Mouse (Mus musculus) gastrocnemius, postnatal 4 days (tissue): ENCODE results near the gene Nudt14. TPM values are rescaled to one million over a fixed set of nuclear protein-coding genes. Genes with fewer than 3 reads are reported as not detected.

Experiments
- DNase-seq, 2 experiments: peaks; one replicate each; pipeline ENCODE4 v3.0.0; 2021 to 2022; ENCODE audit warnings: low spot score in 2 of 2, mixed read lengths in 2 of 2
- microRNA-seq: library from miRNA; unstranded; fragments of <30 nt; microRNA quantifications from one replicate; pipeline ENCODE4 v1.2.0, GENCODE M21; 2021
- total RNA-seq, 2 experiments: library from RNA; stranded (reverse); gene quantifications; 2 replicates each; pipeline ENCODE4 v1.2.3; 2021

Gene Nudt14
- total RNA-seq, 2 experiments from 2014 or later: 23.7 to 27.2 TPM

DNA sequence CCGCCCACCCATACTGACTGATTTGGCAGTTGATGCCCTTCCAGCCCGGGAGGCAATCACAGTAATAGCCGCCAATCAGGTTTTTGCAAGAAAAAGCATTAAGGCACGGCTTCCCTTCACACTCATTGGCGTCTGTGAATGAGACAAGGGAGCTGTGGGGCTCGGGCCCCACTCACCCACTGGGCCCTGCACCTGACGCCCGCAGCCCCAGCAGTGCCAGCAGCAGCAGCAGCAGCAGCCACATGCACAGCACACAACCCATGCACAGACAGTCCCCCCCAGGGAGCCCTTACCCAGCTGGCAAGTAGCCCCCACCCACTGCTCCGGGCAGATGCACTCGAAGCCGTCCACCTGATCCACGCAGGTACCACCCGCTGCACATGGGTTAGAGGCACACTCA is 26.3 kb downstream of the Nudt14 start:
- no peak for DNase-seq

DNA sequence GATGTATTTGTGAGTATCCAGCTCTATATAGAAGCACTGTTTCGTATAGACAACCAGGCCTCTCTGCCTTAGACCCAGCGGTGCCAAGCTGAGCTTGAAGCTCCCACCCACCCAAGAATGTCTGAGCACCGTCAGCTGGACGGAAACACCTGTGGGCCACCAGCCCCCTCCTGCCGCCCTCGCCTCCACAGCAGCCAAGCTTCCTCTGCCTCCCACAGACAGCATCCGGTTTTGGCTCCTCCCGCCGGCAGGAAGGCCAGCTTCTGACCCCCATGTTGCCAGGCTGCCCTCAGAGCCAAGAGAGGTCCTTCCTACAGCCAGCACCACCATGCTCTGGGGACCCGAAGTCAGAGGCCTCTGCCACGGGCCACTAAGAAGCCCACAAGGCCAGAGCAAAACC is 27.4 kb downstream of the Nudt14 start:
- no peak for DNase-seq

DNA sequence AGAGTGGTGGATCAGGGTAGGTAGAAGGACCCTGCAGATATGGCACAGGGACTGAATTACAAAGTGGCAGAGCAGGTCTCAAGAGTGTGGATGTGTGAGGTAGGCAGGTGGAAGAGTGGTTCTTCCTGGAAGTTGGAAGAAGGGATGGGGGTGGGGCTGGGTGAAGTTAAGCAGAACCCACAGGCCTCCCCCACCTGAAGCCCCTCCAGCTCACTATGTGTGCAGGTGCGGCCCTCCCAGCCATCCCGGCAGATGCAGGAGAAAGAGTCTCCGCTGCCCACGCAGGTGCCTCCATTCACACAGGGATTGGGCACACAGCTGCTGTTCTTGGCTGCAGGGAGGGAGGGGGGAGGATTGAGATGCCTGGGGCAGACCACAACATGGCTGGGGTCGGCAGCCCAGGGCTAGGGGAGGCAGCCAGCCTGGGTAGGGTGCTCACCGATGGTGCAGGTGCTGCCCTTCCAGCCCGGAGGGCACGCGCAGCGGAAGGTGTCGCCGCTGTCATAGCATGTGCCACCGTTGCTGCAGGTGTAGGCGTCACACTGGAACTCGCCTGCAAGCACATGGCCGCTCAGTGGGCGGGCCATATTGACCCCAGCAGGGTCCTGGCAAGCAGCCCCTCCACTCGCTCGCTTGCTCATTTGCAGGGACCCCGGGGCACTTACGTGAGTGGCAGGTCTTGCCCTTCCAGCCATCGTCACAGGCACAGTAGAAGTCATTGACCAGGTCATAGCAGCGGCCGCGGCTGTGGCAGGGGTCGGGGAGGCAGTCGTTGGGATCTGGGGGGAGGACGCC is 28.8 kb downstream of the Nudt14 start:
- no peak for DNase-seq

DNA sequence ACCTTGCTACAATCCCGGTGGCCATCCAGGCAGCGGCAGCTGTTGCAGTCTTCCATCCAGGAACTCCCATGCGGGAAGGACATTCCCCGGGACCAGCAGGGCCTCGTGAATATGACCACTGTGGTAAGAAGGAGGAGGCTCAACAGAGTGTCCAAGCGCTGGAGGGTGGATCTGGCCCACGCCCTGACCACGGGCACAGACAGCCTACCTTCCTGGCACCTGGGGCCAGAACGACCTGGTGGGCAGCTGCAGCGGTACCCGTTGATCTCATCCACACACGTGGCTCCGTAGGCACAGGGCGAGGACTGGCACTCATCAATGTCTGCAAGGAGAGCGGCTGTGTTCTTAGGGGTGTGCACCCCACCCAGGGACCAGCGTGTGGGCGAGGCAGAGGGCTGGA is 30.2 kb downstream of the Nudt14 start:
- DNase-seq: no peak

DNA sequence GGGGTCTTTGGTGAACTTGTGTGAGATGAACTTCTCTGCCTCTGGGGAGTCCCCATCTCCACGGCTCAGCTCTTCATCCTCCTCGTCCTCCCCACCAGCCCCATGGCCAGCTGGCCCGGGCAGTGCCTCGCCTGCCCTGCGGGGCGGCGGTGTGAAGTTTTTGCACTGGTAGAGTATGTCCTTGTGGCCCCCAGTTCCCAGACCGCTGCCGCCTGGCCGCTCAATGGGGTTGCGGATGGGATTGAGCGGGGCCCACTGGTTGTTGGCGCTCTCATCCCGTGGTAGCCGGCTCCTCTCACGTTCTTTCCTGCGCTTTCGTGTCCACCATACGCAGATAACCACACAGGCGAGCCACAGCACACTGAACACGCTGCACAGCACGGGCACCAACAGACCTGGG is 32.9 kb downstream of the Nudt14 start:
- no peak for DNase-seq

DNA sequence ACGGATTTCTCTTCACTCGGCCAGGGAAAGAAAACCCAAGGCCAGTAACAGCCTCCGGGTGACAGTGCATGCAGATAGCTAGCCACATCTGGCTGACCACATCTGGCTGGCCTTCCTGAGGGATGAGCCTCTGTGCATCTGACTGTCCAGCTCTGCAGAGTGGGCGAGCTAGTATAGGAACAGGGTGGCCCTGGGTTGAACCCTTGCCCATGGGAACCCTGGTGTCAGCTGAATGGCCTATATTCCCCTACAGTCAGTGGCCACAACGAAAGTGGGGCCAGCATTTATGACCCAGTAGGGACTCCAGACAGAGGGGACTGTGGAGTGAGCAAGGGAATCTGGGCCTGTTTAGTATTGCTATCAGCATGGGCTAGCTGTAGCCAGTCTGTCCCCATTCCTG is 36.9 kb downstream of the Nudt14 start:
- no peak for DNase-seq

GRCm38 (mm10) chr12:112903941-112904340 is 38.0 kb downstream of the Nudt14 start:
- no peak for DNase-seq

GRCm38 (mm10) chr12:112900641-112901040 is 41.3 kb downstream of the Nudt14 start:
- DNase-seq: no peak

- DNase-seq: no peak
These were observed 43.0 kb downstream of the Nudt14 start for GRCm38 (mm10) chr12:112898960-112899359.

- DNase-seq: no peak
These were observed 43.6 kb downstream of the Nudt14 start for GRCm38 (mm10) chr12:112898351-112898750.

GRCm38 (mm10) chr12:112897522-112898212 is 44.3 kb downstream of the Nudt14 start:
- DNase-seq: no peak

- DNase-seq: no peak
These were observed 47.0 kb downstream of the Nudt14 start for GRCm38 (mm10) chr12:112894969-112895368.

GRCm38 (mm10) chr12:112894303-112894884 is 47.5 kb downstream of the Nudt14 start:
- DNase-seq: no peak

- no peak for DNase-seq
These were observed 56.5 kb downstream of the Nudt14 start for GRCm38 (mm10) chr12:112885465-112885864.

Small RNAs within 50 kb of the gene (microRNA-seq; reads per million reads assigned to microRNA genes)
- 1.1 reads per million for gene Mir6941

Other genes starting within 250 kb of the Nudt14 start
- 10 to 100 TPM; 10.2 to 11.4 TPM for gene Cep170b, start 221.7 kb downstream of the Nudt14 start, total RNA-seq
- 10 to 100 TPM; 12.5 TPM for gene Pld4, start 181.5 kb downstream of the Nudt14 start, total RNA-seq
- 10 to 100 TPM; 26.7 to 32.1 TPM for gene Ahnak2, start 139.5 kb downstream of the Nudt14 start, total RNA-seq
- gene Clba1, start 133.2 kb downstream of the Nudt14 start, total RNA-seq: 1 to 10 TPM in 1 of 2 experiments, under 1 TPM in 1; 0.96 to 1.4 TPM
- 10 to 100 TPM; 17.1 to 20.6 TPM for gene Cdca4, start 112.7 kb downstream of the Nudt14 start, total RNA-seq
- gene Gpr132, start 73.9 kb downstream of the Nudt14 start, total RNA-seq: under 1 TPM; 0.10 to 0.18 TPM
- 10 to 100 TPM; 60.4 to 60.8 TPM for gene Jag2, start 12.3 kb downstream of the Nudt14 start, total RNA-seq
- 10 to 100 TPM; 18.4 to 19.4 TPM for gene Btbd6, start 34.4 kb upstream of the Nudt14 start, total RNA-seq
- gene Brf1, start 58.6 kb upstream of the Nudt14 start, total RNA-seq: 10 to 100 TPM; 44.2 to 52.2 TPM
- 10 to 100 TPM; 81.4 to 82.4 TPM for gene Pacs2, start 72.4 kb upstream of the Nudt14 start, total RNA-seq
- gene Tex22, start 132.4 kb upstream of the Nudt14 start, total RNA-seq: 1 to 10 TPM in 1 of 2 experiments, under 1 TPM in 1; 0.65 to 1.0 TPM
- gene Mta1, start 156.2 kb upstream of the Nudt14 start, total RNA-seq: 10 to 100 TPM; 68.8 to 71.8 TPM
- gene Crip2, start 198.1 kb upstream of the Nudt14 start, total RNA-seq: 100 to 1,000 TPM; 141 to 153 TPM
- 100 to 1,000 TPM; 331 to 336 TPM for gene Crip1, start 204.2 kb upstream of the Nudt14 start, total RNA-seq
- 1 to 10 TPM; 6.4 TPM for gene Tedc1, start 214.3 kb upstream of the Nudt14 start, total RNA-seq
- gene Tmem121, start 243.8 kb upstream of the Nudt14 start, total RNA-seq: 1 to 10 TPM; 2.5 to 3.4 TPM